Mouse (Mus musculus) gastrocnemius, adult 18-20 months (tissue): ENCODE measurements around the gene Pan3. TPM values are rescaled to one million over a fixed set of nuclear protein-coding genes. Genes with fewer than 3 reads are reported as not detected.

Experiments used
- DNase-seq: peaks from one replicate; pipeline ENCODE4 v3.0.0; 2021; ENCODE audit warnings: low spot score
- long read RNA-seq, 2 experiments: library from polyadenylated mRNA; stranded (forward); transcript quantifications; one replicate each; pipeline ENCODE4 v2.0.0; 2021
- total RNA-seq, 2 experiments: library from RNA; stranded (reverse); gene quantifications; 2 replicates each; pipeline ENCODE4 v1.2.3; 2021

Gene Pan3
- total RNA-seq, result 10 to 100 TPM; 19.4 to 20.0 TPM
- long read RNA-seq, experiment 1, full-length matches to known transcripts, result 2 of 8 reads
- long read RNA-seq, experiment 1, partial matches to known transcripts, result 2 of 8 reads
- long read RNA-seq, experiment 1, other reads (novel, unspliced or antisense), result 4 of 8 reads
- long read RNA-seq, experiment 2, full-length matches to known transcripts, result 1 of 5 reads
- long read RNA-seq, experiment 2, partial matches to known transcripts, result 1 of 5 reads
- long read RNA-seq, experiment 2, other reads (novel, unspliced or antisense), result 3 of 5 reads

- peak; percentile 95 for DNase-seq
Observed at GRCm38 (mm10) chr5:147429535-147430305, at the start of gene Pan3. Gene Pan3 (plus strand): TSS chr5:147430161.

DNA sequence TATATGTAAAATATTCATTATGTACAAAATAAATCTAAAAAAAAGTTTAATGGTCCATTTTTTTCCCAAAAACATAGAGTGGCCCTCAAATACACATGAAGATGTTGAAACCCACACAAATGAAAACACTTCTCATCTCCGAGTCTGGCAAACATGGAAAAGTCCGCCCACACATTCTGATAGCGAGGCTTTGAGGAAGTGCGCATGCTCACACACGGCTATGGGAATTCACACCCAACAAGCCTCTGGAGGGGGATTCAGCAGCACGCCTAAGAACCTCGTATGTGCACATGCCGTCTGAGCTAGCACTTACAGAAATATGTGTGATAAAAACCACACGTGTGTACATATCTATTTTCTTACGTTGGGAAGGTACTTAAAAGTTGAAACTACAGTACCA, 48.6 kb upstream of the Pan3 start:
- no peak for DNase-seq

- DNase-seq, result no peak
Observed at GRCm38 (mm10) chr5:147386865-147387264, 43.1 kb upstream of the Pan3 start.

- no peak for DNase-seq
Observed at GRCm38 (mm10) chr5:147388376-147389008, 41.5 kb upstream of the Pan3 start.

GRCm38 (mm10) chr5:147389052-147389451, 40.9 kb upstream of the Pan3 start:
- no peak for DNase-seq

- DNase-seq, result no peak
Observed at GRCm38 (mm10) chr5:147390772-147391171, 39.2 kb upstream of the Pan3 start.

- no peak for DNase-seq
Observed at GRCm38 (mm10) chr5:147392667-147393213, 37.2 kb upstream of the Pan3 start.

DNA sequence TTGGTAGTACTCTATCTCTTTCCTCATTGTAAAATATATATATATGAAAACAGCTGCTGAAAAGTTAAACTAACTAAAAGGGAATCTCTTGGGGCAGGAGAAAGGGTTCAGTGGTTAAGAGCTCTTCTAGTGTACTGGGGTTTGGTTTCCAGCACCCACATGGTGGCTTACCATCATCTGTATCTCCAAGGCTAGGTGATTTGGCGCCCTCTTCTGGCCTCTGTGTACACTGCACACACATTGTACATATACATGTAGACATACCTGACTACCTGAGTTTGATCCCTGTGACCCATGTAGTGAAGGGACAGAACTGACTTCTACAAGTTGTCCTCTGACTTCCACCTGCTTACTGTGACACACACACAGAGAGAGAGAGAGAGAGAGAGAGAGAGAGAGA, 34.9 kb upstream of the Pan3 start:
- DNase-seq, result no peak

GRCm38 (mm10) chr5:147399843-147400504, 30.0 kb upstream of the Pan3 start, which contains the start of gene Flt3:
Gene Flt3 (minus strand): TSS chr5:147400489.
- no peak for DNase-seq

DNA sequence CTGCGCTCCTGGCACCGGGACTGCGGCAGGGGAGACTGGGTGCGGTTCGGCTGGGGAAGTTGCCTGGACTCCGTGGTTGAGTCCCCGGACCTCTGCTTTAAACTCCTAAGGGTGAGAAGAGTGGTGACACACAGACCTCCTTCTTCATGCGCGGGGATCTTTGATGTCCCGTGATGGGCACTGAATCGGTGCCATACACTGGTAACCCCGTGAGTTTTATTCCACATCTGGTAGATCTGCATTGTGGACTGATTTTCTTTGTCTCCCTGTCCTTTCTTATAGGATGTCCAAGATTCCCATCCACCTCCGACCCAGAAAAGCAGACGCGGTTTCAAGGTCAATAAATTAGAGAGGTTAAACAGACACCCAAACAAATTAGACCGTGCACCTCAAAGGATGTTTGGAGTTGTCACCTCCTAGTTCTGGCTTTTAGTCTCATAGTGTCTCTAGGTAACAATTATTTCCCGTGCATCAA, 29.4 kb upstream of the Pan3 start:
- no peak for DNase-seq

DNA sequence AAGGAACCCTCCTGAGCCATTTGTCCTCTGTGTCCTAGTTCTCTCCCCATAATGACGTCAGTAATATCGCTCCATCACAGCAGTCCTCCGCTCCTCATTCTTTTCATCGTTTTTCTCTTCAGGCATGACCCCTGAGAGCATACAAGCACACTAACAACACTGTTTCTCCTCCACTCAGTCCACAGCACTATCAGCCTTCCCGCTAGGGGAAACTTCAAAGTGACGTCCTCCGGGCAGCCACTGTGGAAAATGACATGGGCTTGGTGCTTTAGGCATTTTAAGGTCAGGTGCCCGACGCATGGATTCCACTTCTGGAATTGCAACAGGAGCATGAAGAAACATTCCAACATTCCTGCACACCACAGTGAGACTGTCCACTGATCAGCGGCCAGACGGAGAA, 28.9 kb upstream of the Pan3 start:
- no peak for DNase-seq

DNA sequence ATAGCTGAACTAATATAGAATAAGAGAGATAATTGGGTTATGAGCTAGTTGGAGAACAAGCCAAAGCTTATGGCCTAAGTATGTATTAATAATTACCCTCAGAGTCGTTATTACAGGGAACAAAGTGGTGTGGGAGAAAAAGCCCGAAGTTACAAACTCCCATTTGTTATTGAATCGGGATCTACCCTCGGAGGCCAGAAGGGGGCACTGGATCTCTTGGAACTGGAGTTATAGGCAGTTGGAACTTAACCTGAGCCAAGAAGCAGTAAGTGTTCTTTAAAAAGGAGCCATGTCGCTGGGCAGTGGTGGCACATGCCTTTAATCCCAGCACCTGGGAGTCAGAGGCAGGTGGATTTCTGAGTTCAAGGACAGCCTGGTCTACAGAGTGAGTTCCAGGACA, 27.5 kb upstream of the Pan3 start:
- peak; percentile 29 for DNase-seq

GRCm38 (mm10) chr5:147406135-147406534, 23.8 kb upstream of the Pan3 start:
- DNase-seq, result no peak

DNA sequence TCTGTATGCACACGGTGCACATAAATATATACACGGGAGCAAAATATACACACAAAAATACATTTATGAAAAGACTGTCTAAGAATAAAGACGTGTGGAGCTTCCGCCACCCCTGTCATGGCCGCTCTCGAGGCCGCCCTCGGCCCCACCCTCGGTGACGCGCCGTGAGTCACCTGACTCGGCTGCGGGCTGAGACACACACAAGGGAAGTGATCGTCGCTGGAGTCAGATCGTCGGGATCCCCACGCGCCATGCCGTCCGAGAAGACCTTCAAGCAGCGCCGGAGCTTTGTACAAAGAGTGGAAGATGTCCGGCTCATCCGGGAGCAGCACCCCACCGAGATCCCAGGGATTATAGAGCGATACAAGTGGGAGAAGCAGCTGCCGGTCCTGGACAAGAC, 21.2 kb upstream of the Pan3 start:
- DNase-seq, result no peak

- no peak for DNase-seq
Observed at GRCm38 (mm10) chr5:147410585-147410984, 19.4 kb upstream of the Pan3 start.

- no peak for DNase-seq
Observed at GRCm38 (mm10) chr5:147417986-147418385, 12.0 kb upstream of the Pan3 start.

DNA sequence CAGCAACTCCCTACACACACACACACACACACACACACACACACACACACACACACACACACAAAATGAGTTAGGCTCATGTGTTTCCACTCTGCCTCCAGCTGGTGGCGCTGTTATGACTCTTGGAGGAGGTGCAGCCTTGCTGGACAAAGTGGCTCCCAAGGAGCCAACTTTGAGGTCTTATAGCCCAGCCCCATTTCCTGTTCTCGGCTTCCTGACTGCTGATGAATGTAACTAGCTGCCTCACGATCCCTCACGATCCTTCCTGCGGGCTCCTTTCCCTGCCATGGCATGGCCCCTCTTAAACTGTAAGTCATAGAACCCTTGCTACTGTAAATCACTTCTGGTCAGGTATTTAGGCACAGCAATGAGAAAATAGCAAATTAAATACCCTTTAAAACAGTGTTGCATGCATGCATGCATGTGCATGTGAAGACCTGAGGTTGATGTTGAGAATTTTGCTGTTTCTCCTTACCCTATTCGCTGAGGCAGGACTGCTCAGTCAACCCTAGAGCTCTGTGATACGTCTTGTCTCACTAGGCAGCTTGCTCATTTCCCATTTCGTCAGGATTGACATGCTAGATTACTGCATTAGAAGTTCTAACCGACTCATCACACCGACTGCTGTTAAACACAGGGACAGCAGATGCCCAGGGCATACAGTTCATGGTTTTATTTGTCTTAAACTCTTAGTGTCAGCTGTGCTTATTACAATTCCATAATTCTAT, 11.4 kb upstream of the Pan3 start:
- DNase-seq, result peak; percentile 35

DNA sequence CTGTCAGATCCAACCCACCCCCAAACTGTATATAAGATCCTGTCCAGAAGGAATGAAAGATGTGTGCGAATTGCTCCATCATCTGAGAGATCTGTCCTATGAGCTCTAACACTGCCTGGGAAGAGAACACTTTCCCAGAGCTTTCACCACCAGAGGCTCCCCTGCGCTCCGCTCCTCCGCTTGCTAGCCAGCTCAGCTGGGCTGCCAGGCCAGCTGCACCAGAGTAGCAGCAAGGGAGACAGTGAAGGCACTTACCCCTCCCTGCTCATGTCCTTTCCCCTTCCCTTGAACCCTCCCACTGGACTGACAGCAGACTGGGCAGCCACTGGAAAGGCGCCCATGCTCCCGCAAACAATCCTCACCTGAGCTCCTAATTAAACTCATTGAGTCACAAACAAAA, 6.3 kb upstream of the Pan3 start:
- no peak for DNase-seq

GRCm38 (mm10) chr5:147426048-147426805, 3.7 kb upstream of the Pan3 start:
- DNase-seq, result no peak

DNA sequence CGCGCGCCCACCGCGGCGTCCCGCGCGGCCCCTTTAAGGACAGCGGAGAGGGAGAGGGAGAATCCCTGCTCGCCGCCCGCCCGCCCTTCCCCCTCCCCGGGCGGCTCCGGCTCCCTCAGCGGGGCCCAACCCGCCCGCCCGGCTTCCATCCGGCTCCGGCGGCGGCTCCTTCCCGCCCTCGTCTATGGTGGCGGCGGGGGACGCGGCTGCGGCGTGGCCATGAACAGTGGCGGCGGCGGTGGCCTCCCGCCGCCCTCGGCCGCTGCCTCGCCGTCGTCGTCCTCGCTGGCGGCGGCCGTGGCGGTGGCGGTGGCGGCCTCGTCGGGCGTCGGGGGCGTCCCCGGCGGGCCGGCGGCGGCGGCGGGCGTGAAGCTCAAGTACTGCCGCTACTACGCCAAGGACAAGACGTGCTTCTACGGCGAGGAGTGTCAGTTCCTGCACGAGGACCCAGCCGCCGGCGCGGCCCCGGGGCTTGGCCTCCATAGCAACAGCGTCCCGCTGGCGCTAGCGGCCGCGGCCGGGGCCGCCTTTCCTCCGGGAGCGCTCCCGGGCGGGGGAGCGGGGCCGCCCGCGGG, 487 bp downstream of the Pan3 start:
- peak; percentile 35 for DNase-seq
